Mouse (Mus musculus): ENCODE data around the gene Uaca. TPM values are rescaled to one million over a fixed set of nuclear protein-coding genes. Genes with fewer than 3 reads are reported as not detected.
A peak's percentile ranks its signal among the peaks of the same experiment; 100 is the strongest.

The Uaca gene
- polyA plus RNA-seq (2012; rRNA removed), result 7.0 and 13.8 TPM in 2 replicates

GRCm38 (mm10) chr9:60794210-60794840 is at the start of gene Uaca:
TSS of gene Uaca (plus strand) at chr9:60794542.
- peak within 1 kb of the TSS; percentile 86 for H3K4me3 ChIP-seq (replicated peaks; ENCODE audit: extremely low read depth, low read depth, low read length)
- WGBS, result under 1% methylated on average over 45 of the region's 45 CpGs
- H3K4me1 ChIP-seq (ENCODE audit: control insufficient read depth, insufficient read depth, low read length), result no peaks in the 10 kb centered on the region; the same call in 1 of the 2 replicates
- TF ChIP-seq CTCF (IDR thresholded peaks at IDR 0.05; ENCODE audit: insufficient read depth, low read length) (peak; percentile 63; the same call in 1 of the 2 replicates), POLR2A (IDR thresholded peaks at IDR 0.05; ENCODE audit: borderline replicate concordance, extremely low read depth, low read depth, low read length) (0 out of 2 replicates have a peak, but pooled peaks have one; percentile 2)
- DNase-seq, result peak; percentile 92

DNA sequence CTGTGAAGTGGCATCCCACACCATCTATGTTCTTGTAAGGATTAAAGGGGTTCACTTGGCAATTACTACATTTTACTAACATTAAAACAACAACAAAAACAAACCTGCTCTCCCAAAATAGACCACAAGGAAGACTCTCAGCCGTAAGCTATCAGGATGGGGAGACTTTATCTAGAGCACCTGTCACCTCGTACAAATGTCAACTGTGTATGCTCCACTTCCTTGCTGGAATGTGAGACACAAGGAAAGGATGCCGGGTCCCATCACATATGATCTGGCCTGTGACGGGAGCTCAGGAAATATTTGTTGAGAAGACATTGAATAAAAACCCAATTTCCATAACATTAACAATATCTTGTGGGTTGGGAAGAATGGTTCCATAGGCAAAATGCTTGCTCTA is 49.4 kb upstream of the Uaca start:
- TF ChIP-seq CTCF (IDR thresholded peaks at IDR 0.05; ENCODE audit: insufficient read depth, low read length), result no peak
- Histone ChIP-seq H3K4me3 (replicated peaks; ENCODE audit: extremely low read depth, low read depth, low read length) (no peak overlapping the region), H3K4me1 (ENCODE audit: control insufficient read depth, insufficient read depth, low read length) (peaks cover 16% of the 10 kb centered on the region)
- DNase-seq, result no peak
- 50% methylated on average over 4 of the region's 4 CpGs for WGBS

GRCm38 (mm10) chr9:60746561-60746960 is 47.8 kb upstream of the Uaca start:
- no peak for TF ChIP-seq POLR2A (IDR thresholded peaks at IDR 0.05; ENCODE audit: borderline replicate concordance, extremely low read depth, low read depth, low read length)
- no peak for TF ChIP-seq CTCF (IDR thresholded peaks at IDR 0.05; ENCODE audit: insufficient read depth, low read length)
- DNase-seq, result no peak
- no peak overlapping the region for H3K4me3 ChIP-seq (replicated peaks; ENCODE audit: extremely low read depth, low read depth, low read length)
- H3K4me1 ChIP-seq (ENCODE audit: control insufficient read depth, insufficient read depth, low read length), result peaks cover 9% of the 10 kb centered on the region
- WGBS, result 55% methylated on average over 6 of the region's 6 CpGs

DNA sequence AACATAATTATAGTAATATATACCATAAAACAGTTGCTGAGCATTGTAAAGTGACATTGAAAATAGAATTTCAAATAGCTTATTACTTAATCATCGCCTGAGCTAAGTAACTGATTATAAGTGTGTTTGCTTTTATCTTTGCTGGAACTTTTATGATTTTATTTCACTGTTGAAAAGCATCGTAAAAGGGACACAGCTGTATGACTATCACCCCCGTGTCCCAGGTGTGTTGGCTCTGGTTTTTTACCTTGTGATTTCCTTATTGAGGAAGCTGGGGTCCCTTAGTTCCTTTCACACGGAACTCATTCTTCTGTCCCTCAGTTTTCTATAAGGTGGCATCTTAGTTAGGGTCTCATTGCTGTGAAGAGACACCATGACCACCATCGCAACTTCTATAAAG is 46.7 kb upstream of the Uaca start:
- TF ChIP-seq POLR2A (IDR thresholded peaks at IDR 0.05; ENCODE audit: borderline replicate concordance, extremely low read depth, low read depth, low read length) (no peak), CTCF (IDR thresholded peaks at IDR 0.05; ENCODE audit: insufficient read depth, low read length) (no peak)
- H3K4me1 ChIP-seq (ENCODE audit: control insufficient read depth, insufficient read depth, low read length), result peaks cover 6% of the 10 kb centered on the region
- WGBS, result 84% methylated on average over 5 of the region's 5 CpGs
- H3K4me3 ChIP-seq (replicated peaks; ENCODE audit: extremely low read depth, low read depth, low read length), result no peak overlapping the region
- DNase-seq, result no peak

- TF ChIP-seq CTCF (IDR thresholded peaks at IDR 0.05; ENCODE audit: insufficient read depth, low read length) (no peak), POLR2A (IDR thresholded peaks at IDR 0.05; ENCODE audit: borderline replicate concordance, extremely low read depth, low read depth, low read length) (no peak)
- WGBS, result 84% methylated on average over 2 of the region's 2 CpGs
Observed at GRCm38 (mm10) chr9:60748191-60748590, 46.2 kb upstream of the Uaca start.

GRCm38 (mm10) chr9:60749105-60749504 is 45.2 kb upstream of the Uaca start:
- H3K4me3 ChIP-seq (replicated peaks; ENCODE audit: extremely low read depth, low read depth, low read length), result no peak overlapping the region
- no peak for DNase-seq
- H3K4me1 ChIP-seq (ENCODE audit: control insufficient read depth, insufficient read depth, low read length), result peaks cover 3% of the 10 kb centered on the region
- 88% methylated on average over 2 of the region's 2 CpGs for WGBS
- TF ChIP-seq POLR2A (IDR thresholded peaks at IDR 0.05; ENCODE audit: borderline replicate concordance, extremely low read depth, low read depth, low read length) (no peak), CTCF (IDR thresholded peaks at IDR 0.05; ENCODE audit: insufficient read depth, low read length) (no peak)

More at GRCm38 (mm10) chr9:60748191-60748590, 46.2 kb upstream of the Uaca start:
- Histone ChIP-seq H3K4me3 (replicated peaks; ENCODE audit: extremely low read depth, low read depth, low read length) (no peak overlapping the region), H3K4me1 (ENCODE audit: control insufficient read depth, insufficient read depth, low read length) (peaks cover 6% of the 10 kb centered on the region)
- DNase-seq, result no peak

DNA sequence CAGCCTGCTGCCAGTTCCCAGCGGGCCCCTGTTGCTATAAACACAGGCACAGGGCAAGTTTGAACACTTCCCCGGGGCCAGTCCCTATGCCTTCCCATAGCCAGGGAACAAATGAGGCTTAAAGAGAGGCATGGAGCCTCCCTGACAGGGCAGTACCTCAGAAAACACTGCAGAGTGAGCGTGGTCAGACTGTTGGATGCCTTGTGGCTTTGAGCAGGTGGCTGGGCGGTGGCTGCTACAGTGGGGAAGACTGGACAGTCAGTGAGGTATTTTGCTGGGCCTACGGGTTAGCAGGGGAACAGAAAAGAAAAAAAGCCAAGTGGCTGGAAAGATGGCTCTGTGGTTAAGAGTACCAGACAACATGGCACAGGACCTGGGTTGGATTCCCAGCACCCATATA is 43.2 kb upstream of the Uaca start:
- no peak for TF ChIP-seq POLR2A (IDR thresholded peaks at IDR 0.05; ENCODE audit: borderline replicate concordance, extremely low read depth, low read depth, low read length)
- TF ChIP-seq CTCF (IDR thresholded peaks at IDR 0.05; ENCODE audit: insufficient read depth, low read length), result no peak

GRCm38 (mm10) chr9:60751971-60752370 is 42.4 kb upstream of the Uaca start:
- no peak for TF ChIP-seq CTCF (IDR thresholded peaks at IDR 0.05; ENCODE audit: insufficient read depth, low read length)
- no peak for TF ChIP-seq POLR2A (IDR thresholded peaks at IDR 0.05; ENCODE audit: borderline replicate concordance, extremely low read depth, low read depth, low read length)
- H3K4me3 ChIP-seq (replicated peaks; ENCODE audit: extremely low read depth, low read depth, low read length), result no peak overlapping the region
- no peak for DNase-seq
- WGBS, result 70% methylated on average over 6 of the region's 6 CpGs
- no peaks in the 10 kb centered on the region for H3K4me1 ChIP-seq (ENCODE audit: control insufficient read depth, insufficient read depth, low read length)

More for the DNA sequence above, 43.2 kb upstream of the Uaca start:
- 90% methylated on average over 5 of the region's 5 CpGs for WGBS
- no peak for DNase-seq
- Histone ChIP-seq H3K4me1 (ENCODE audit: control insufficient read depth, insufficient read depth, low read length) (no peaks in the 10 kb centered on the region), H3K4me3 (replicated peaks; ENCODE audit: extremely low read depth, low read depth, low read length) (no peak overlapping the region)

GRCm38 (mm10) chr9:60752636-60753035 is 41.7 kb upstream of the Uaca start:
- H3K4me3 ChIP-seq (replicated peaks; ENCODE audit: extremely low read depth, low read depth, low read length), result no peak overlapping the region
- no peaks in the 10 kb centered on the region for H3K4me1 ChIP-seq (ENCODE audit: control insufficient read depth, insufficient read depth, low read length)
- DNase-seq, result no peak
- TF ChIP-seq CTCF (IDR thresholded peaks at IDR 0.05; ENCODE audit: insufficient read depth, low read length), result no peak
- no peak for TF ChIP-seq POLR2A (IDR thresholded peaks at IDR 0.05; ENCODE audit: borderline replicate concordance, extremely low read depth, low read depth, low read length)

DNA sequence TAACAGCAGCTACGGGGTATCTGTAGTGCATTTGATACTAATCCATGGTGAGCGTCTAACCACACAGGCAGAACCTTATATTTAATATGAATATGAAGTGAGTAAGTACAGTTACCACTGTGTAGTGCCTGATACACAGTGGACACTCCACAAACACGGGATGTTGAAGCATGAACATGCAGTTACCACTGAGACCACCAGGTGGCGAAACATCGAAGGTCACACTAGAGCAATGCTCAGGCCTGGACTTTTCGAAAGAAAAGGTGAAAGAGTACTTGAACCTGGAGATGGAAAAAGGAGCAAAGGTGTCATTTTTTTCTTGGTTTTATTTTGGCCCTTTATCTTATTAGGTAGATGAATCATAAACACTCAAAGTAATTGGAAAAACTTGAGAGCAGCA is 38.1 kb upstream of the Uaca start:
- H3K4me3 ChIP-seq (replicated peaks; ENCODE audit: extremely low read depth, low read depth, low read length), result no peak overlapping the region
- no peaks in the 10 kb centered on the region for H3K4me1 ChIP-seq (ENCODE audit: control insufficient read depth, insufficient read depth, low read length)
- TF ChIP-seq POLR2A (IDR thresholded peaks at IDR 0.05; ENCODE audit: borderline replicate concordance, extremely low read depth, low read depth, low read length) (no peak), CTCF (IDR thresholded peaks at IDR 0.05; ENCODE audit: insufficient read depth, low read length) (peak; percentile 85)
- DNase-seq, result peak; percentile 71
- WGBS, result 33% methylated on average over 6 of the region's 6 CpGs

Measured in lung, adult 2 months (tissue).